Mouse (Mus musculus) lung, embryonic 14.5 days (tissue): ENCODE measurements around the gene Arhgef1. TPM values are rescaled to one million over a fixed set of nuclear protein-coding genes. Genes with fewer than 3 reads are reported as not detected.

ENCODE experiments used
- ATAC-seq: fragments of 200-750 bp; cut with Nextera tagmentation; 2 replicates; pipeline ENCODE4 v1.8.0; 2017; ENCODE audit warnings: mild to moderate bottlenecking, moderate TSS enrichment, moderate library complexity; ENCODE audit not compliant: insufficient read depth
- DNase-seq: peaks from one replicate; pipeline ENCODE4 v3.0.0-alpha.2; 2015
- H3K27ac ChIP-seq: fragments of 300-500 bp; sonication (generic); 2 replicates; pipeline ENCODE4 v1.5.1; 2014; ENCODE audit warnings: low read depth, mild to moderate bottlenecking, moderate library complexity
- H3K27me3 ChIP-seq: fragments of 300-500 bp; sonication (generic); 2 replicates; pipeline ENCODE4 v1.6.1; 2014; ENCODE audit warnings: low read length, control low read depth; ENCODE audit not compliant: insufficient read depth
- H3K36me3 ChIP-seq: fragments of 300-500 bp; sonication (generic); 2 replicates; pipeline ENCODE4 v1.6.1; 2014; ENCODE audit warnings: control low read depth; ENCODE audit not compliant: insufficient read depth
- H3K4me1 ChIP-seq: fragments of 300-500 bp; sonication (generic); 2 replicates; pipeline ENCODE4 v1.6.1; 2014; ENCODE audit warnings: antibody characterized with exemption, control low read depth; ENCODE audit not compliant: insufficient read depth
- H3K4me2 ChIP-seq: fragments of 300-500 bp; sonication (generic); 2 replicates; pipeline ENCODE4 v1.6.1; 2014; ENCODE audit warnings: mild to moderate bottlenecking
- H3K4me3 ChIP-seq: fragments of 300-500 bp; sonication (generic); 2 replicates; pipeline ENCODE4 v1.5.1; 2014; ENCODE audit warnings: low read depth, low read length
- H3K9ac ChIP-seq: fragments of 300-500 bp; sonication (generic); 2 replicates; pipeline ENCODE4 v1.6.1; 2014
- H3K9me3 ChIP-seq: fragments of 300-500 bp; sonication (generic); 2 replicates; pipeline ENCODE4 v1.6.1; 2016; ENCODE audit warnings: low read depth, low read length, control low read depth
- CTCF ChIP-seq: IDR thresholded peaks from 2 replicates; pipeline ENCODE4 v1.5.1; 2016; ENCODE audit warnings: antibody characterized with exemption, low read depth
- WGBS: fragments of 180-500 bp; shearing (Covaris S2); extraction: QIAGEN DNeasy Blood & Tissue Kit; methylation state at CpG from one replicate; pipeline ENCODE4 v1.1.7; 2014; 5-methylcytosine and 5-hydroxymethylcytosine counted together
- polyA plus RNA-seq: library from polyadenylated mRNA; unstranded; fragments of >200 nt; fragmentation: Nextera tagmentation; extraction: Ambion mirVana; gene quantifications from 2 replicates; pipeline ENCODE4 v1.2.1, GENCODE M21; 2014

The Arhgef1 gene
- 109 and 120 TPM in 2 replicates for polyA plus RNA-seq

DNA sequence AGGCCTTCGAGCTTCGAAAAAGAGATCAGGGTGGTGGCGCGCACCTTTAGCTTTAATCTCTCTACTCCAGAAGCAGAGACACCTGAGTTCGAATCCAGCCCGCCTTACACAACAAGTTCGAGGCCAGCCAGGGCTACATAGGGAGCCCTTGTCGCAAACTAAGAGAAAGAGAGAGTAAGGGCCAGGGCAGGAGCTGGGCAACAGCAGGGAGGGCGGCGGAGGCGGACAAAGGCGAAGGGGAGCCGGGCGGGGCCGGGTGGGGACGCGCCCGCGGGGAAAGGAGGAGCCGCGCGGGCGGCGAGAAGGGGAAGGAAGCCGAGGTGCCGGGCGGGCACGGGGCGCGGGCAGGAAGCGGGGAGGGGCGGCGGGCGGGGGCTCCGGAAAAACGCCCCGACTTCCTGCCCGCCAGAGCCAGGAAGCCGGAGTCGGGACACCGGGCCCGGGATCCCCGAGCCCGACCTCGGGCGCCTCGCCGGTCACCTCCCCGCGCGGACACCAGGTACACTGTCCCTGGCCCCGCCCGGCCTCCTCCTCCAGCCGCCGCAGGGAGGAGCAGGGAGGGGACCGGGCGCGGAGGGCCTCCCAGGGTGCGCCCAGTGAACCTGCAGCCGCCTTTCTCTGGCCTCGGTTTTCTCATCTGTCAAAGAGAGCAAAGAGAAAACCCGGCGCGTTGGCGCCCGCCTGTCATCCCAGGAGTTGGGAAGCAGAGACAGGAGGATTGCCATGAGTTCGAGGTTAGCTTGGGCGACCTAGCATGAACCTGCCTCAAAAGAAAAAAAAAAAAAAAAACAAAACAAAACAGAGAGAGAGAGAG, at the start of gene Arhgef1:
Gene Arhgef1, plus strand, starts transcription at position 283 of the 814 bp plus-strand sequence.
- H3K9ac ChIP-seq, result peak within 1 kb of the TSS; percentile 80
- peak within 1 kb of the TSS; percentile 60 for H3K4me3 ChIP-seq
- H3K27ac ChIP-seq, result peak within 1 kb of the TSS; percentile 85
- no peaks in the 10 kb centered on the region for H3K9me3 ChIP-seq
- peaks cover 9% of the 10 kb centered on the region for H3K4me1 ChIP-seq
- TF ChIP-seq CTCF, result no peak
- H3K4me2 ChIP-seq, result peak within 1 kb of the TSS; percentile 87
- no peaks in the 10 kb centered on the region for H3K27me3 ChIP-seq
- ATAC-seq (no peak), DNase-seq (peak; percentile 74)
- 5% methylated on average over 54 of the region's 68 CpGs for WGBS
- H3K36me3 ChIP-seq, result no peaks in the 10 kb centered on the region

DNA sequence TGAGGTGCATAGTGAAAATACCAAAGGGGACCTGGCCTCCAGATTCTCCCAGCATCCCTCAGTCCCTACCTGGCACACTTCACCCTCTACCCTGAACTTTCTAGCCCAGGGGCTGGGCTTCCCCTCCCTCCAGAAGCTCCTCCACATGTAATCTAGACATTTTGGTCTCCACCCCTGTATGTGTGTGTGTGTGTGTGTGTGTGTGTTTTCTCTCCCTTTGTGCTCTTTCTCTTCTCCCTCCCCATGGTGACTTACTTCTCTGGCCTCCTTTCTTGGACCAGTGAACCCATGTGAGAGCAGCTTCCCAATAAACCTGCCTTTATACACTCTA, 49.5 kb upstream of the Arhgef1 start:
- Histone ChIP-seq H3K4me1 (no peaks in the 10 kb centered on the region), H3K27me3 (no peaks in the 10 kb centered on the region), H3K27ac (no peak overlapping the region; the same call in 1 of the 2 replicates), H3K4me3 (no peak overlapping the region), H3K36me3 (no peaks in the 10 kb centered on the region), H3K4me2 (no peak overlapping the region), H3K9ac (no peak overlapping the region), H3K9me3 (no peaks in the 10 kb centered on the region)
- no peak for TF ChIP-seq CTCF
- DNase-seq, result no peak
- ATAC-seq, result peak; percentile 33; the same call in 1 of the 2 replicates

DNA sequence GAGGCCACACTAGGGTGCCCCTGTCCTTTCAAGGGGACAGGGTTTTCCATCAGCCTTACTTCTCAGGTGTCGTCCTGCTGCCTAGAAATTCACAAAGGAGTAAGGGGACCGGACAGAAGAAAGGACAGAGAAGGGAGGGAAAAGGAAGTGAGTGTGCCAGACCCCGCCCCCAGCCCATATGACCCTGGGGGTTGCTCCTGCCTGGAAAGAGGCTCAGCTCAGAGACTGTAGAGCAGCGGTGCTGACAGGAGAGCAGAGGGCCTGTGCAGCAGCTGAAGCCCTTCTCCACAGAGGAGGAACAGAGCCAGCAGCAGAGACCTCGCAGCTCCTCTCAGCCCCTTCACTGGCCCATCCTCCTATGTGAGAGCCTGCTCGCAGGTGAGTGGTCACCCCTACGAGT, 49.0 kb upstream of the Arhgef1 start:
- Histone ChIP-seq H3K4me1 (no peaks in the 10 kb centered on the region), H3K27me3 (no peaks in the 10 kb centered on the region), H3K9ac (no peak overlapping the region), H3K27ac (no peak overlapping the region; the same call in 1 of the 2 replicates), H3K4me2 (no peak overlapping the region), H3K9me3 (no peaks in the 10 kb centered on the region), H3K4me3 (no peak overlapping the region), H3K36me3 (no peaks in the 10 kb centered on the region)
- WGBS, result 22% methylated on average over 7 of the region's 7 CpGs
- no peak for DNase-seq
- TF ChIP-seq CTCF, result no peak
- ATAC-seq, result no peak

DNA sequence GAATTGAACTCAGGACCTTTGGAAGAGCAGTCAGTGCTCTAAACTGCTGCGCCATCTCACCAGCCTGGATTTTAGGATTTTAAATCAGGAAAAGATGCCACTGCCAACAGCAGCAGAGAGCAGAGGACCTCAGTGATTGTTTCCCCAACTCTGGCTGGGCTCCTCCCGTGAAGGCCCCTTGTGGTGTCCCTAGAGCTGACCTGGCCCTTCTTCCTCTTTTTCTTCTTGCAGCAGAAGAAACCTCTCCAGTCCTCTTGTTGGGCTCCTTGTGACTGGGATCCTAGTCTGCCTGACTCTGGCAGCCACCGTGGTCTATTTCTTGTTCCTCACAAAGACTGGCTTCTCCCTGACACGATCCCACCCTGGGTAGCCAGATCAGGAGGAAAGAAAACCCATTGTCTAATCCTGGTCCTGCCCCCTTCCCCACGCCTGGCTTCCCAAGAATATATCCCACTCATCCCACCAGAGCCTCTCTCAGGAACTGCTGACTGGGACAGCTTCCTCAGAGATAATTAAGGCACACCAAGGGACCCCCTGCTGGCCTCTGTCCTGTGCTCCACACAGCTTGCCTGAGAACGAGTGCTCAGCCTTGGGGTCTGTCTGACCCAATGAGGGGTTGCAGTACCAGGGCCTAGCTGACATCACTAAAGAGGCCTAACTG, 46.1 kb upstream of the Arhgef1 start:
- TF ChIP-seq CTCF, result no peak
- H3K4me1 ChIP-seq, result no peaks in the 10 kb centered on the region
- no peaks in the 10 kb centered on the region for H3K9me3 ChIP-seq
- no peak overlapping the region for H3K27ac ChIP-seq
- no peak overlapping the region for H3K4me3 ChIP-seq
- no peak for DNase-seq
- no peak for ATAC-seq
- no peaks in the 10 kb centered on the region for H3K36me3 ChIP-seq
- H3K9ac ChIP-seq, result no peak overlapping the region
- no peaks in the 10 kb centered on the region for H3K27me3 ChIP-seq
- no peak overlapping the region for H3K4me2 ChIP-seq
- WGBS, result 49% methylated on average over 6 of the region's 6 CpGs

DNA sequence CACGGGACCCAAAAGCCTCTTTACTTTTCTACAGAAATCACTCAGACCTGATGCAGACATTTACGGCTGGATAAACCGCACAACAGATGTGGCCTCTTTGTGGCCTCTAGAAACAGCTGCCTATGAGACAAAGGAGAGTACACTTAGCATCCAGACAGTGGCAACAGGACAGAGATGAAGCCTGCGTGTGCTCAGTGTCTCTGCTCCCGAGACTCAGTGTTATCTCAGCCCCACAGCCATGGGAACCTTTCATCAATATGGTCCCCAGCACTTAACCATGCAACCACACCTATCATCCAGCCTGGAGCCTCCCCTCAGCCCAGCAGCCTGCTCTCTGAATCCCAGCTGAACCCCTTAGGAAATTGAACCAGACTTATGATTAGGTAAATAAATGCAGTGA, 43.5 kb upstream of the Arhgef1 start:
- 66% methylated on average over 5 of the region's 5 CpGs for WGBS
- H3K4me2 ChIP-seq, result no peak overlapping the region
- H3K9me3 ChIP-seq, result no peaks in the 10 kb centered on the region
- TF ChIP-seq CTCF, result no peak
- no peak overlapping the region for H3K4me3 ChIP-seq
- DNase-seq (no peak), ATAC-seq (no peak)
- H3K4me1 ChIP-seq, result no peaks in the 10 kb centered on the region
- H3K27me3 ChIP-seq, result no peaks in the 10 kb centered on the region
- H3K27ac ChIP-seq, result no peak overlapping the region
- H3K9ac ChIP-seq, result no peak overlapping the region
- no peaks in the 10 kb centered on the region for H3K36me3 ChIP-seq

DNA sequence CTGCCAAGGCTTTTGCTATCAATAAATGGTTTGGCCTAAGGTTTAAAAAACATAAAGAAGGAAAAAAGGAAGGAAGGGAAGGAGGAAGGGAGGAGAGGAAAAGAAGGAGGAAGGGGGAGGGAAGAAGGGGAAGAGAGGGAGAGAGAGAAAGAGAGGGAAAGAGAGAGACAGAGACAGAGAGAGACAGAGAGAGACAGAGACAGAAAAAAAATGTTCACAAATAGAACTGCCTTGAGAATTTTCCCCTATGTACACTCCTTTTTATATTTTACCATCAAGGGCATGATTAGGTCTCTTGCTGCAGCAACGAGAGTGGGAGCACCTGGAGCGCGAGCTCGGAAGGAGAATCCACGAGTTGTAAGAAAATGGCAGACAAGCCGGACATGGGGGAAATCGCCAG, 40.8 kb upstream of the Arhgef1 start, which contains the start of gene Gm9844:
Gene Gm9844, plus strand, starts transcription at position 301 of the 400 bp plus-strand sequence.
- no peaks in the 10 kb centered on the region for H3K4me1 ChIP-seq
- H3K4me2 ChIP-seq, result no peak within 1 kb of the TSS
- H3K27me3 ChIP-seq, result no peaks in the 10 kb centered on the region
- H3K4me3 ChIP-seq, result no peak within 1 kb of the TSS
- ATAC-seq, result no peak
- no peaks in the 10 kb centered on the region for H3K9me3 ChIP-seq
- DNase-seq, result no peak
- WGBS, result 78% methylated on average over 7 of the region's 7 CpGs
- no peak for TF ChIP-seq CTCF
- H3K9ac ChIP-seq, result no peak within 1 kb of the TSS
- H3K36me3 ChIP-seq, result no peaks in the 10 kb centered on the region
- no peak within 1 kb of the TSS for H3K27ac ChIP-seq

DNA sequence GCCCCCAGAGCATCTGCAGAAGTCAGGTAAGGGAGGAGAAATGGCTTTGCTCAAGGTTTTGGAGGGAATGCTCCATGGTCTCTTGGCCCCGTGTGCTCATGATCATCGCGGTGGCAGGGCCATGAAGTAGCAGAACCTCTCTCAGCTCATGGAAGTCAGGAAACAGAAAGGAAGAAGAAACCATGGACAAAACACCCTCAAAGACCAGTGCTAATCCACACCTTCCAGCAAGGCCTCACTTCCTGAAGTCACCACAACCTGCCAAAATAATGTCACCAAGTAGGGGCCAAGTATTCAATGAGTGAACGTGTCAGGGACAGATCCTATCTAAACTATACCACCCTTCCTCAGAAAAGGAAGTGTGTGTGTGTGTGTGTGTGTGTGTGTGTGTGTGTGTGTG, 39.9 kb upstream of the Arhgef1 start:
- Histone ChIP-seq H3K4me2 (no peak overlapping the region), H3K4me3 (no peak overlapping the region), H3K36me3 (no peaks in the 10 kb centered on the region), H3K9me3 (no peaks in the 10 kb centered on the region), H3K4me1 (no peaks in the 10 kb centered on the region), H3K9ac (no peak overlapping the region), H3K27ac (no peak overlapping the region), H3K27me3 (no peaks in the 10 kb centered on the region)
- ATAC-seq (no peak), DNase-seq (no peak)
- WGBS, result 73% methylated on average over 4 of the region's 4 CpGs
- no peak for TF ChIP-seq CTCF
